Mouse (Mus musculus) myocyte (in vitro differentiated cells): ENCODE data around the gene Tspan13. TPM values are rescaled to one million over a fixed set of nuclear protein-coding genes. Genes with fewer than 3 reads are reported as not detected.

Experiments used
- H3K27me3 ChIP-seq: one replicate; pipeline ENCODE4 v1.6.1; 2011; ENCODE audit not compliant: control insufficient read depth, insufficient read depth, insufficient read length
- H3K36me3 ChIP-seq: one replicate; pipeline ENCODE4 v1.6.1; 2011; ENCODE audit not compliant: control insufficient read depth, insufficient read depth
- H3K4me2 ChIP-seq: one replicate; pipeline ENCODE4 v1.6.1; 2011; ENCODE audit warnings: low read depth, control low read depth
- H3K4me3 ChIP-seq: one replicate; pipeline ENCODE4 v1.5.1; 2011; ENCODE audit warnings: mild to moderate bottlenecking, control low read depth, moderate library complexity
- H3K79me2 ChIP-seq: one replicate; pipeline ENCODE4 v1.6.1; 2011; ENCODE audit not compliant: control insufficient read depth, insufficient read depth
- H3ac ChIP-seq: one replicate; pipeline ENCODE4 v1.6.1; 2011; ENCODE audit not compliant: control insufficient read depth, insufficient read length
- E2F4 ChIP-seq: IDR thresholded peaks from one replicate; pipeline ENCODE4 v1.6.1; 2011; ENCODE audit warnings: mild to moderate bottlenecking, control low read depth, moderate library complexity; ENCODE audit not compliant: insufficient read depth
- MAX ChIP-seq: IDR thresholded peaks from one replicate; pipeline ENCODE4 v1.6.1; 2011; ENCODE audit warnings: low read depth, mild to moderate bottlenecking, control low read depth
- POLR2A ChIP-seq: IDR thresholded peaks from one replicate; pipeline ENCODE4 v1.6.1; 2011; ENCODE audit warnings: low read depth, mild to moderate bottlenecking, control low read depth, moderate library complexity; ENCODE audit not compliant: insufficient read length
- POLR2AphosphoS2 ChIP-seq: IDR thresholded peaks from one replicate; pipeline ENCODE4 v1.6.1; 2011; ENCODE audit warnings: low read depth, control low read depth; ENCODE audit not compliant: insufficient read length
- SRF ChIP-seq: IDR thresholded peaks from one replicate; pipeline ENCODE4 v1.6.1; 2011; ENCODE audit warnings: low read depth; ENCODE audit not compliant: control insufficient read depth, insufficient read length
- TCF12 ChIP-seq: IDR thresholded peaks from one replicate; pipeline ENCODE4 v1.6.1; 2011; ENCODE audit warnings: mild to moderate bottlenecking, control low read depth; ENCODE audit not compliant: poor library complexity, insufficient read depth, severe bottlenecking
- USF1 ChIP-seq: IDR thresholded peaks from one replicate; pipeline ENCODE4 v1.6.1; 2011; ENCODE audit warnings: low read depth, mild to moderate bottlenecking, control low read depth, moderate library complexity
- polyA plus RNA-seq: library from polyadenylated mRNA; unstranded; fragments of >200 nt; fragmentation: generic; extraction: Trizol; gene quantifications from one replicate; pipeline ENCODE4 v1.2.1, GENCODE M21; 2012; ENCODE audit warnings: missing spikeins

Tspan13 gene
- polyA plus RNA-seq, 1 experiment, result 7.6 TPM

DNA sequence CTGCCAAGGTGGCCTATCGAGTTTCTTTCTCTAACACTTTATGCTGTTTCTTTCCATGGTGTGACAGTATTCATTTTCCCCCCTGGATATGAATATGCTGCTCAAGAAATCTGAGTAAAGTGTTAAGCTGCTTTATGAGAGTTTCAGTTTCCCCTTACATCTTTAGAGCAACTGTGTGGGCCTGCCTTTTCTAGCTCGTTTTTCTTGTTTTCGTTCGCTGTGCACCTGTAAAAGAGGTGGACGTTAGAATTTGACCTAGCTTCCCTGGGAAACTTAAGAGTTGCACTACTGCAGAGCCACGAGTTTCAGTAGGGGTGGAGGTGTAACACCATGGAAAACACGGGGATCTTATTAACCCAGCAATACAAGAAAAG is 75.5 kb downstream of the Tspan13 start:
- Histone ChIP-seq H3K4me2 (no peak overlapping the region), H3K36me3 (no peaks in the 10 kb centered on the region), H3K79me2 (no peaks in the 10 kb centered on the region), H3K4me3 (no peak overlapping the region), H3K27me3 (no peaks in the 10 kb centered on the region), H3ac (no peak overlapping the region)
- TF ChIP-seq E2F4, result no peak
- no peak for TF ChIP-seq USF1
- no peak for TF ChIP-seq TCF12
- TF ChIP-seq POLR2AphosphoS2, result no peak
- TF ChIP-seq SRF, result no peak
- TF ChIP-seq MAX, result no peak
- no peak for TF ChIP-seq POLR2A

GRCm38 (mm10) chr12:35966098-35966767 is 76.1 kb downstream of the Tspan13 start:
- Histone ChIP-seq H3K27me3 (no peaks in the 10 kb centered on the region), H3K36me3 (no peaks in the 10 kb centered on the region), H3K4me3 (no peak overlapping the region), H3K79me2 (no peaks in the 10 kb centered on the region), H3K4me2 (no peak overlapping the region), H3ac (no peak overlapping the region)
- TF ChIP-seq USF1, result no peak

Other genes starting within 250 kb of the Tspan13 start
- not detected for gene Agr3, start 116.9 kb downstream of the Tspan13 start, polyA plus RNA-seq
- not detected for gene Agr2, start 49.6 kb downstream of the Tspan13 start, polyA plus RNA-seq
- 8.5 TPM for gene Ankmy2, start 114.6 kb upstream of the Tspan13 start, polyA plus RNA-seq
- gene Bzw2, start 115.6 kb upstream of the Tspan13 start, polyA plus RNA-seq, result 86.8 TPM
- gene Lrrc72, start 210.9 kb upstream of the Tspan13 start, polyA plus RNA-seq, result 0.08 TPM